Mouse (Mus musculus) erythroblast, embryonic 14.5 days (primary cell): ENCODE results near the gene Olfr776. TPM values are rescaled to one million over a fixed set of nuclear protein-coding genes. Genes with fewer than 3 reads are reported as not detected.
"Not testable (repeated sequence)": the region's sequence is repeated elsewhere in the genome, so short reads cannot be mapped to it uniquely, and the experiment has no call there.

Experiments
- H3K27me3 ChIP-seq: 2 replicates; pipeline ENCODE4 v1.6.1; 2012; ENCODE audit warnings: inconsistent platforms; ENCODE audit not compliant: control insufficient read depth
- H3K36me3 ChIP-seq: 2 replicates; pipeline ENCODE4 v1.6.1; 2012; ENCODE audit warnings: mild to moderate bottlenecking, inconsistent platforms; ENCODE audit not compliant: control insufficient read depth
- H3K4me1 ChIP-seq: 2 replicates; pipeline ENCODE4 v1.6.1; 2012; ENCODE audit warnings: inconsistent platforms; ENCODE audit not compliant: control insufficient read depth
- H3K4me3 ChIP-seq: replicated peaks from 2 replicates; pipeline ENCODE3; 2012; ENCODE audit warnings: moderate library complexity, mild to moderate bottlenecking, inconsistent platforms
- H3K9me3 ChIP-seq: 2 replicates; pipeline ENCODE4 v1.6.1; 2012; ENCODE audit warnings: low read length, inconsistent platforms, mixed read lengths; ENCODE audit not compliant: control insufficient read depth
- GATA1 ChIP-seq: IDR thresholded peaks from 2 replicates; pipeline ENCODE4 v1.6.1; 2012; ENCODE audit warnings: low read length, inconsistent platforms, mixed read lengths
- TAL1 ChIP-seq: IDR thresholded peaks from 3 replicates; pipeline ENCODE4 v1.6.1; 2012; ENCODE audit warnings: low read length, inconsistent platforms, mixed read lengths
- polyA plus RNA-seq: library from polyadenylated mRNA; stranded (reverse); fragments of >175 nt; gene quantifications from 2 replicates; pipeline ENCODE4 v1.2.3, GENCODE M21; 2012

Gene Olfr776
- 0.06 TPM in 1 of 2 replicates, not detected in the other for polyA plus RNA-seq

DNA sequence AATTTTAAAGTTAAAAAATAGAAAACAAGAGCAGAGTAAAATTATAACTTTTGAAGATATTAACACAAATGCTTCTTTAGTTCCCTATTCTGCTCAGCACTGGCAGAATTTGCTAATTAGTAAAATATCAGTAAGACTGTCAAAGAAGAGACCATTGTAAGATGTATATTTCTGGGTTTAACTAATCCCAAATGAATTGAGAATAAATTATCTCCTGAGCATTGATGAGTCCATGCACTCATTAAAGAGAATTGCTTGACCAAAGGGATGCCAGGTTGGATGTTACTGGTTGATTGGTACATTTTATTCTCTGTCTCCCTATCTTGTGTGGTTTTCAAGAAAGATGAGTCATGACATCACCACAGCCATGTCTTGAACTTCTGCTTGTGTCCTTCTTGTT, at the start of gene Olfr776:
Gene Olfr776, plus strand, starts transcription at position 301 of the 400 bp plus-strand sequence.
- no peak within 1 kb of the TSS for H3K4me3 ChIP-seq

DNA sequence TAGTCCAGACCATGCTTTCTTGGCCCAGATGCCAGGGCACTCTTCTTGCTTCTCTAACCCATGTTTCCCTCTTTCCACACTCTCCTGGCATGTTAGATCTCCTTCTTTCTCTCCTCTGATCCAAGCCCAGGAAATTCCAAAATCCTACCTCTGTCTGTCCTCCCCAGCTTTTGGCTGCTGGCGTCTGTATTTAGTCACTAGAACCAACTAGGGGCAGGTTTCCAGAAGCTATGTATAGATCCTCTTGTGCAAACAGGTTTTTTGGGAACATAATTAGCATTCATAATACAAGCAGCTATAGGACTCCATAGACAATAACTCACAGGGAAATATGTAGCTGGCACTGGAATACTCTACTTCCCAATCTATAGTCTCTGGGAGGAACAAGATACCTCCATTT, 28.2 kb upstream of the Olfr776 start:
- Histone ChIP-seq H3K9me3 (peaks cover 34% of the 10 kb centered on the region), H3K4me1 (no peaks in the 10 kb centered on the region), H3K36me3 (no peaks in the 10 kb centered on the region), H3K27me3 (no peaks in the 10 kb centered on the region), H3K4me3 (no peak overlapping the region)
- TF ChIP-seq GATA1 (no peak), TAL1 (no peak)

More for the DNA sequence above, at the start of gene Olfr776:
- no peaks in the 10 kb centered on the region for H3K4me1 ChIP-seq
- H3K27me3 ChIP-seq: no peaks in the 10 kb centered on the region
- TF ChIP-seq TAL1: no peak
- TF ChIP-seq GATA1: no peak
- H3K9me3 ChIP-seq: peaks cover 5% of the 10 kb centered on the region
- no peaks in the 10 kb centered on the region for H3K36me3 ChIP-seq

DNA sequence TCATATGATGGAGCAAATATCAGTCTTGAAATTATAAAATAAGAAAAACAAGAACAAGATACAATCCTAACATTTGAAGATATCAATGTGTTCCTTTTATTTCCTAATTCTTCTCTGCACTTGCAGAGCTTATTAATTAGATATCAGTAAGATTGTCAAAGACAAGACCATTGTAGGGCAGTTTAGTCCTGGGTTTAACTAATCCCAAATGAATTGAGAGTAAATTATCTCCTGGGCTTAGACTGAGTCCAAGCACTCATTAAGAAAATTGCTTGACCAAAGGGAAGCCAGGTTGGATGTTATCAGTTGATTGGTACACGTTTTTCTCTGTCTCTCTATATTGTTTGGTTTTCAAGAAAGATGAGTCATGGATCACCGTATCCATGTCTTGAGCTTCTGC, 23.0 kb upstream of the Olfr776 start, which contains the start of gene Olfr774:
Gene Olfr774, plus strand, starts transcription at position 301 of the 400 bp plus-strand sequence.
- peaks cover 13% of the 10 kb centered on the region for H3K9me3 ChIP-seq

DNA sequence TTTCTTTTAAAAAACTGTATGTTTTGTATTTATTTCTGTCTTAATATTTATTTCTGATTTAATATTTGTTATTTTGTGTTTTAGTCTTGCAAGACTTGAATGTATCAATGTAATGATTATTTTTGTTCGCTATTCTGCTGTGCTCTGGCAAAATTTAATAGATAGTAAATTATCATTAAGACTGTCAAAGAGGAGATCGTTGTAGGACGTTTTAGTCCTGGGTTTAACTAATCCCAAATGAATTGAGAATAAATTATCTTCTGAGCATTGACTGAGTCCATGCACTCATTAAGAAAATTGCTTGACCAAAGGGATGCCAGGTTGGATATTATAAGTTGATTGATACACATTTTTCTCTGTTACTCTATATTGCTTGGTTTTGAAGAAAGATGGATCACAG, 10.8 kb upstream of the Olfr776 start, which contains the start of gene Olfr775:
Gene Olfr775, plus strand, starts transcription at position 301 of the 400 bp plus-strand sequence.
- no peaks in the 10 kb centered on the region for H3K36me3 ChIP-seq
- H3K9me3 ChIP-seq: peaks cover 3% of the 10 kb centered on the region
- H3K4me1 ChIP-seq: no peaks in the 10 kb centered on the region
- TF ChIP-seq GATA1 (no peak), TAL1 (no peak)
- no peaks in the 10 kb centered on the region for H3K27me3 ChIP-seq
- H3K4me3 ChIP-seq: no peak within 1 kb of the TSS

More for the DNA sequence above, 23.0 kb upstream of the Olfr776 start, which contains the start of gene Olfr774:
- H3K4me3 ChIP-seq: no peak within 1 kb of the TSS
- no peak for TF ChIP-seq TAL1
- no peak for TF ChIP-seq GATA1
- H3K36me3 ChIP-seq: no peaks in the 10 kb centered on the region
- no peaks in the 10 kb centered on the region for H3K4me1 ChIP-seq
- H3K27me3 ChIP-seq: no peaks in the 10 kb centered on the region

DNA sequence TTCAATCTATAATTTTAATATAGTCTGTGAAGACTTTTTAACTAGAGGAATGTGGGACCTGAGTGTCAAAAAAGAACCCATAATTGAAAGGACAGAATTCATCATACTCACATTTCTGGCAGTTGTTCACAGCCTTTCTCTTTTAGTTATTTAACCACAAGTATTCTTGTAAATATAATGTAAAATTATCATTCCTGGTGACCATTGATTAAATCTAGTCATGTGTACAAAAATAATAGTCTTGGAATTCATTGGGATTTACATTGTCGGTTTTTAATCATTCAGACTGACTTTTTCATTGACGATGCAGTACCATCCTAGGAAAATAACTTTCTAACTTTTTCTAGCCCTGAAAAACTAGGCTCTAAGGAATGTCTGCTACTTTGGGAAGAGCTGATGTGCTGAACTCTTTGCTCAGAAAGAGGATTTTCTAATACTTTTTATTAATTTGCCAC, 12.2 kb downstream of the Olfr776 start, which contains the start of gene Olfr777:
Gene Olfr777, minus strand, starts transcription at position 405 of the 455 bp plus-strand sequence.
- H3K4me3 ChIP-seq: no peak within 1 kb of the TSS

DNA sequence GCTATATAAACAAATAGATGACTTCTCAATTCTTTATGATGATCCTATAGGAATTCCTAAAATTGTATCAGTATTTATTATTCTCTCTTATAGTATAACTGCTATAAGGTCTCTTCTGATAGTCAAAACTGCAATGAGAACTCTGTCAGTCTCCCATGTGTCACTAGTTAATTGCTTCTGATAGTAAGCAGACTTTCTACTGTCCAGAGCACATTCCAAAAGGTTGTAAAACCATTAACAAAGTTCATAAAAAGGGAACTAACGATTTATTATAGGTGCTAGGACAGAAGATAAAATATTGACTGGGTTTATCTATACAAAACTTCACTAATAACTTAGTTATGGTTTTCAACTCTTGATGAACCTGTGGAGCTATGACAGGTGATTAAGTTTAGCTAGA, 54.0 kb downstream of the Olfr776 start:
- not testable (repeated sequence) for H3K36me3 ChIP-seq, H3K4me1 ChIP-seq, H3K27me3 ChIP-seq, H3K9me3 ChIP-seq, H3K4me3 ChIP-seq

More for the DNA sequence above, 12.2 kb downstream of the Olfr776 start, which contains the start of gene Olfr777:
- no peaks in the 10 kb centered on the region for H3K4me1 ChIP-seq
- 0 out of 2 replicates have a peak, but pooled peaks cover 3% of the 10 kb centered on the region for H3K9me3 ChIP-seq
- no peaks in the 10 kb centered on the region for H3K27me3 ChIP-seq
- TF ChIP-seq TAL1 (no peak), GATA1 (no peak)
- H3K36me3 ChIP-seq: no peaks in the 10 kb centered on the region

DNA sequence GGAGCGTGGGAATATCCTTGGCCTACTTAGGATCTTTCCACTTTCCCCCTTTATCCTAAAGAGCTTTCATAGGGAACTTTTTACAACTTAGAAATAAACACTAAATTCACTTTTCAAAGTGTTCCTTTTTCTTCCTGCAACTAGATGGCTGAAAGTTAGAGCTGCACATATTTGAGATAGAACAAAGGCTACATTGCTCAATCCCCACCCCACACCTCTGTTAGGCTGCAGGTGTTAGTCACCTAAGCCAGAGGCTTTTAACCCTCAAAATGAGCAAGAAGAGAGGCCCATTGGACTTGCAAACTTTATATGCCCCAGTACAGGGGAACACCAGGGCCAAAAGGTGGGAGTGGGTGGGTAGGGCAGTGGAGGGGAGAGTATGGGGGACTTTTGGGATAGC, 54.6 kb downstream of the Olfr776 start:
- not testable (repeated sequence) for H3K4me1 ChIP-seq, H3K36me3 ChIP-seq, H3K27me3 ChIP-seq, H3K9me3 ChIP-seq, H3K4me3 ChIP-seq

Other genes with a start within 250 kb of the Olfr776 start
- not detected in 2 replicates for gene Olfr763, start 248.3 kb upstream of the Olfr776 start, polyA plus RNA-seq
- not detected in 2 replicates for gene Olfr764-ps1, start 219.2 kb upstream of the Olfr776 start, polyA plus RNA-seq
- gene Olfr765, start 209.1 kb upstream of the Olfr776 start, polyA plus RNA-seq: not detected in 2 replicates
- not detected in 2 replicates for gene Olfr766-ps1, start 190.2 kb upstream of the Olfr776 start, polyA plus RNA-seq
- not detected in 2 replicates for gene Olfr767, start 176.2 kb upstream of the Olfr776 start, polyA plus RNA-seq
- not detected in 2 replicates for gene Olfr768, start 159.8 kb upstream of the Olfr776 start, polyA plus RNA-seq
- not detected in 2 replicates for gene Olfr769, start 141.3 kb upstream of the Olfr776 start, polyA plus RNA-seq
- gene Olfr770, start 120.1 kb upstream of the Olfr776 start, polyA plus RNA-seq: not detected in 2 replicates
- not detected in 2 replicates for gene Olfr771, start 94.4 kb upstream of the Olfr776 start, polyA plus RNA-seq
- not detected in 2 replicates for gene Olfr772, start 81.2 kb upstream of the Olfr776 start, polyA plus RNA-seq
- not detected in 2 replicates for gene Olfr773, start 71.7 kb upstream of the Olfr776 start, polyA plus RNA-seq
- gene Olfr774, start 22.9 kb upstream of the Olfr776 start, polyA plus RNA-seq: not detected in 2 replicates
- gene Olfr775, start 10.7 kb upstream of the Olfr776 start, polyA plus RNA-seq: 0.01 TPM in 1 of 2 replicates, not detected in the other
- 0.04 TPM in 1 of 2 replicates, not detected in the other for gene Olfr777, start 12.4 kb downstream of the Olfr776 start, polyA plus RNA-seq
- not detected in 2 replicates for gene Olfr780, start 59.0 kb downstream of the Olfr776 start, polyA plus RNA-seq
- not detected in 2 replicates for gene Olfr781, start 69.7 kb downstream of the Olfr776 start, polyA plus RNA-seq
- gene Olfr782, start 89.7 kb downstream of the Olfr776 start, polyA plus RNA-seq: not detected in 2 replicates
- gene Olfr784, start 125.0 kb downstream of the Olfr776 start, polyA plus RNA-seq: not detected in 2 replicates
- gene Olfr785, start 146.3 kb downstream of the Olfr776 start, polyA plus RNA-seq: not detected in 2 replicates
- gene Olfr786, start 168.2 kb downstream of the Olfr776 start, polyA plus RNA-seq: not detected in 2 replicates
- not detected in 2 replicates for gene Olfr787, start 202.7 kb downstream of the Olfr776 start, polyA plus RNA-seq
- not detected in 2 replicates for gene Olfr788, start 211.9 kb downstream of the Olfr776 start, polyA plus RNA-seq
- gene Olfr789, start 225.6 kb downstream of the Olfr776 start, polyA plus RNA-seq: not detected in 2 replicates
- not detected in 2 replicates for gene Olfr790, start 239.4 kb downstream of the Olfr776 start, polyA plus RNA-seq